Mouse (Mus musculus) small intestine, adult 2 months (tissue): ENCODE data around the gene Cdc42ep2.

Experiments
- CTCF ChIP-seq: fragments of 200-500 bp; IDR thresholded peaks from 2 replicates; pipeline ENCODE4 v1.5.1; 2012; ENCODE audit warnings: low read depth, mild to moderate bottlenecking, control low read depth, inconsistent platforms, low read length, moderate library complexity, mixed read lengths; ENCODE audit not compliant: insufficient replicate concordance, insufficient read length; ENCODE audit errors: extremely low read depth
- POLR2A ChIP-seq: fragments of 200-500 bp; IDR thresholded peaks from 2 replicates; pipeline ENCODE4 v1.6.1; 2012; ENCODE audit warnings: low read depth, mild to moderate bottlenecking, control low read depth, inconsistent platforms, low read length, moderate library complexity

DNA sequence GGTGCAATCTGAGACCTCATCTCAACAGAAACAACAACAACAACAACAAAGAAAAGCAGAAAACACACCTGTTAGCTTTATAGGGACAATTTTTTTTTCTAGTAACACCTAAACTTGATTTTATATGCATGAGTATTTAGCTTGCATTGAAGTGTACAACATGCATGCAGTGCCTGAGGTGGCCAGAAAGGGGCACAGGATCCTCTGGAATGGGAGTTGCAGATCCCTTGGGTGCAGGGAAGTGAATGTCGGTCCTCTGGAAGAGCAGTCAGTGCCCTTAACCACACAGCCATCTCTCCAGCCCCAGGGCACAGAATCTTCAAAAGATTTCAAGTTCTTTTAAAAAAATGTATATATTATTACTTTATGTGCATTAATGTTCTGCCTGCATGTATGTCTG, 38.0 kb upstream of the Cdc42ep2 start:
- TF ChIP-seq POLR2A: no peak
- no peak for TF ChIP-seq CTCF
